Mouse (Mus musculus) CD4-positive, CD25-positive, alpha-beta regulatory T cell (primary cell): ENCODE measurements around the gene Ercc5. TPM values are rescaled to one million over a fixed set of nuclear protein-coding genes. Genes with fewer than 3 reads are reported as not detected.

Experiments
- polyA plus RNA-seq: library from polyadenylated mRNA; unstranded; fragments of 100-300 nt; shearing (Covaris generic); gene quantifications from one replicate; pipeline ENCODE4 v1.2.1, GENCODE M21; 2017

Gene Ercc5
- polyA plus RNA-seq = 23.5 TPM

DNA sequence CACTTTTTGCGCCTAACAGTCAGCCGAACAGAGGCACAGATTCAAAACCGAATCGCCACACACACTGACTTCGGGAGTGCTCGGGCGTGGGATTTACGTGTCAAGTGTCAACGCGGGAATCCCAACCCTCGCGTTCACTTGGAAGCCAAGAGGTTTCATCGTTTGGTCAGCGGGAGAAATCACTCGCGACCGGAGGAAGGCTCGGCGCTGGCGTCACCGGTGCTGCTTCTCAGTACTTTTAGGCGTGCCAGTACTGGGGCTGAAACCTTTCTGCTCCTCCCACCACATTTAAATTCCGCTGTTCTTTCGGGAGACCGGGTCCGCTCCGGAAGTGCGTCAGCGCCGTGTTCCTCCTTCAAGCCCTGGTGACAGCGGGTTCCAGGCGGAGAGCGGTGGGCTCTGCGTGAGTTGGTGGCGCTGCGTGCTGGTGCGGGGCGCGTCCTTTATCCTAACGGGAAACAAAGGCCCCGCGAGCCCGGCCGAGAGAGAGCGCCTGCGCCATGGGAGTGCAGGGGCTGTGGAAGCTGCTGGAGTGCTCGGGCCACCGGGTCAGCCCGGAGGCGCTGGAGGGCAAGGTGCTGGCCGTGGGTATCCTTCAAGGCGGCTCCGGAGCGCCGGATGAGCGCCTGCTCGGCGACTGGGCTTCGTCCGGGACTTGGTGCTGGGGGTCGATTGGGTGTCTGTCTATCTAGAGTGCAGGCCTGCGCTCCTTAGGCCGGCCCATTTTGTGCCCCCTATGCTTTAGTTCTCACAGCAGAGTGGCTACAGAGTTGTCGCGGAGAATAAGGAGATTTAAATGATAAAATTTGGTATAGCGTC lies at the start of gene Ercc5:
Gene Ercc5, plus strand, starts transcription at position 182 of the 819 bp plus-strand sequence.

GRCm38 (mm10) chr1:44102259-44102717 lies 45.3 kb upstream of the Ercc5 start, which contains the start of gene Tex30:
TSS of gene Tex30 (minus strand) at chr1:44102441.

GRCm38 (mm10) chr1:44118239-44119054 lies 29.1 kb upstream of the Ercc5 start, which contains the start of the genes Kdelc1 and Bivm:
TSS of gene Kdelc1 (minus strand) at chr1:44118808.
TSS of gene Bivm (plus strand) at chr1:44118957.

GRCm38 (mm10) chr1:44218876-44219275 lies 71.3 kb downstream of the Ercc5 start, which contains the start of gene Mettl21e:
TSS of gene Mettl21e (minus strand) at chr1:44218961.

Other genes starting within 250 kb of the Ercc5 start
- gene Tpp2, start 214.1 kb upstream of the Ercc5 start, polyA plus RNA-seq = 155 TPM
- gene Mettl21c, start 127.7 kb upstream of the Ercc5 start, polyA plus RNA-seq = 0.13 TPM
- 0.29 TPM for gene Gm8251, start 85.8 kb upstream of the Ercc5 start, polyA plus RNA-seq
- 44.7 TPM for gene Tex30, start 45.3 kb upstream of the Ercc5 start, polyA plus RNA-seq
- 11.5 TPM for gene Kdelc1, start 28.9 kb upstream of the Ercc5 start, polyA plus RNA-seq
- gene Bivm, start 28.8 kb upstream of the Ercc5 start, polyA plus RNA-seq = 7.4 TPM
- not detected for gene Mettl21e, start 71.2 kb downstream of the Ercc5 start, polyA plus RNA-seq